Mouse (Mus musculus): Measurements from ENCODE around the gene Tln1.
"Not testable (repeated sequence)": the region's sequence is repeated elsewhere in the genome, so short reads cannot be mapped to it uniquely, and the experiment has no call there.

Tln1 gene

DNA sequence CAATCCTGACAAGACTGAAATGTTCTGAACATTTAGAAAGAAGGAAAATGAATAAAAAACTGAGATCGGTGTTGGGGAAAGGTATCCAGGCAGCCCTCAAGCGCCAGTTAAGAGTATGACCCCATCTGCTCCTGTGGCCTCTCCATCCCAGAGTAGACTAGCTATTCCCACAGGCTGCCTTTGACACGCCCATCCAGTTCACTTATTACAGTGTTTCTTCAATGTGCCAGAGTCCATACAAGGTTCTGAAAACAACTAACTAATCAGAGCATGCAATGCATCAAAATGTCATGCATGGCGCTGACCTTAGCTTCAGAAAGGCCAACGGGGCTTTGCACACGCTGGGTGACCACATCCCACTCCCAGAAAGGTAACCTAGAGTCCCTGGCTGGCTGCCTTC is 59.0 kb downstream of the Tln1 start:
- DNase-seq, result no peak

DNA sequence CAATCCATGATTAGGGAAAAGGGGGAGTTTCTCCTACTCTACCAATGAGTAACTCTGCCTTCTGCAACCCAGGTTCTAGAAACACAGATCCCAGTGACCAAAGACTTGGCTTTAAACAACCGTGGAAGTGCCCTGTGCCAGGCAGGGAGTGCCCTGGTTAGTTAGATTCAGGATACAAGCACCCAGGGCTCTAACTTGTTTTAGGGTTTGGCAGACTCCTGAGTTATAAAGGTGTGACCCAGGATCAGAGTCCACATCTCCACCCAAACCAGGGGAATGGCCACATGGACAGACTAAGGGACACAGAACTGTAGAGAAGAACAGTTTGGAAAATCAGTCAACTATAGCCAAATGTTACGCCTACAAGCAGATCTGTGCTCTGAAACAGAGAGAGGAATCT is 59.5 kb downstream of the Tln1 start:
- DNase-seq, result no peak

DNA sequence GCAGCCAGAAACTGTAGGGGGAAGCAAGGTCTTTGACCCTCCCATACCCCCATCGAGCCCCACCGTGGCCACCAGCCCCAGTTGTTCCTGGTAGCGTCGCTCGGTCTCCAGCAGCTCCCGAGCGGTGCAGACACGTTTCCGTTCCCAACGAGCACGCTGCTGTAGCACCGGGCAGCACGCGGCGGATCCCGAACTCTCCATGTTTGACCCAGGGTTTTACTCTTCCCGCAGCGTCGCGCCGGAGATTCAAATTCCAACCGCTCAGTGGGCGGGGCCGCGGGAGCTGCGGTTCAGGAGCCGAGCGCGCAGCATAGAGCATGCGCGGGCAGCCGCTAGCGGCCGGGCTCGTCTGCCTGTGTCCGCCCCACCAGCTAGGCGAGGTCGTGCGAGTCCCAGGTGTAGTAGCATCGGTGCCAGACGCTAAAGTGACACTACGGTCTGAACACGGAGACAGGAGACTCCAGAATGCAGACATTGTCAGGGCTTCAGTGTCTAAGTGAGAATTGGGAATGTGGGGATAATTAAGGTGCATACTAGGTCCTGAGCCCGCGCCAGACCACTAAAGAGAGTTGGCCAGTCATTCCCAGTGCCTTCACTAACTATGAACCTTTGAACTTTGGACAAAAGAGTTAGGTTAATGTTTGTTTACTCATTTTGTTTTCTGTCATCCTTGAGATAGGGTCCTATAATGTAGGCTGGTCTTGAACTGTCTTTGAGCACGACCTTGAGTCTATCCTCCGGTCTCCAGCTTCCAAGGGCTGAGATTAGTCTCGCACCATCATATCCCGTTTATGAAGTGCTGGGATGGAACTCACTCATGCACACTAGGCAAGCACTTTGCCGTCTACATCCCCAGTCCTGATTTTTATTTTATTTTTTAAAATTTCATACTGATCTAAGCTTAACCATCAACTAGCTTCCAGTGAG is 62.8 kb downstream of the Tln1 start, which contains the start of gene Arhgef39:
TSS of gene Arhgef39 (minus strand) at position 289 of the 927 bp plus-strand sequence.
- peak; percentile 98 for DNase-seq

DNA sequence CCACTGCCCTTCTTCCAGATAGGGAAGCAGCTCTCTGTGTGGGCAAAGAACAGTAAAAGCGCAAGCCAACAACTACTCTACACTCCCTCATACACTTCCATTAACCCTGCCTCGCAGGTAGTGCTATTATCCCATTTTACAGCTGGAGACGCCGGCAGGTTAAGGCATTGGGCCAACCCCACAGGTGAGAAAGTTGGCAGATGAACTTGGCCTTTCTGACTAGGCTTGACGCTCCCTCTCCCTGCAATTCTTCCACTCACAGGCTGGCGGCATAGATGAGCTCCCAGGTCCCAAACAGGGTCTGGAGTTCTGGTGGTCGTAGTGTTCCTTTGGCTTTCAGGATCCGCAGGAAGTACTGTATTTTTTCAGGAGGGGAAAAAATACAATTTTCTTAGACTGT is 63.5 kb downstream of the Tln1 start:
- DNase-seq, result no peak

DNA sequence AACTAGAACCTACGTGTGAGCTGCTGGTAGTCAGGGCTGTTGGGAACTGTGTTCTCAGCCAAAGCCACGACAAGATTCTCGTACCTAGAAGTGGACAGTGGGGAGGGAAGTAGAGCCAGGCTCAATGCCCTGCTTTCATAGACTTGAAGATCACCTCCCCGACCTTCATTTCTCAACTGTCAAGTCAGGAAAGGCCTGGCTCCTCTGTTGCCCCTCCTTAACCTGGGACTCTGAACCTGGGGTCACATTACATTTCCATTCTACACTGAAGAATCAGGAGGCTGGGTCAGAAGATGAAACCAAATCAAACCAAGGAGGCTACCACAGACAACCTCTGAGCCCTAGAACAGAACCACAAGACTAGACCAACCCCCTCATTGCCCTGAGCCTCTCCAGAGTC is 64.5 kb downstream of the Tln1 start:
- no peak for DNase-seq

DNA sequence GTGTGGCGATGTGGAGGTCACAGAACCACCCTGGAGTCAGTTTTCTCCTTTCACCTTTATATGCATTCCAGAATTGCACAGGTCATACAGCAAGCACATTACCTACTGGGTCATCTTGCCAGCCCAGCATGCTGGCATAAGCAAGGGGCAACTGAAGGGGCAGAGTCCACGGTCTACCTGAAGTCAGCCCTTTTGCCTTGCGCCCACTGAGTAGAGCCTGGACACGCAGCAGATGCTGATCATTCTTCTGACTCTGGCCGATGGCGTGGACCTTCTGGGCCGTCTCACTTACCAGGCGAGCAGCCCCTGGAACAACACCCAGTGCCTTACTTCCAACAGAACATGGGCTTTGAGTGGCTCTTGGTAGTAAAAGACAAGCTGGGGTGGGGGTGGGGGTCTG is 65.1 kb downstream of the Tln1 start:
- no peak for DNase-seq

DNA sequence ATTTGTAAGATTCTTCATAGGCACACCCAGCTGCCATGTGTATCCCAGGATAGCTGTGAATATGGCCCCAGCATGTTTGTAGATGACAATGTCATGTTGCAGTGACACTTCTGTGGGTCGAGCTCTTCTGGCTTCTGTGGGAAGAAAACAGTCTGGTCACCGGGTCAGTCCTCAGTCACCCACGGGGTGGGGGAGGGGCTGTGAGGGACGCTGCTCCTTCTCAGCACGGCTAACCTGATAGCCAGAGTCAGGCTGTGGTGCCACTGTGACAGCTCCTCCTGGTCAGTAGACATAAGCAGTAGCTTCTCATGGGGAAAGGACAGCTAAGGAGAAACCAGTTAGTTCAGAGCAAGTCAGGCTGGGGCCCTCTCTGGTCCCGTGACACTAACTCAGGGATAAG is 65.9 kb downstream of the Tln1 start:
- no peak for DNase-seq

DNA sequence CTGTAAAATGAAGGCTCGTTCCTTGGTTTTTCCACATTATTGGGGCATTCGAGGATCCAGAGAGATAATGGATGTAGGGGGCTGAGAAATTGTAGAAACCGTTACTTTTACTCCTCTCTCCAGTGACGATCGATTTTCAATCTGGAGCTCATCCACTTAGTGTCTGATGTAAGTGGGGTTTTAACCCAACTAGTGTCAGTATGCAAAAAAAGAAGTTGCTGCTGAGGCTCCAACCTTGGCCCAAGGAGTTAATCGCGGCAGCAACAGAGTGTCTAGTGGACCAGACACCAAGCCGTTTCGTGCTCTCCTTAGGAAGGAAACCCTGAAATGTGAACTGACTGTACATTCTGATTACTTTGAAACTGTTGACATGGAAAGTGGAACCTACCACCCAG is 68.6 kb downstream of the Tln1 start:
- no peak for DNase-seq

DNA sequence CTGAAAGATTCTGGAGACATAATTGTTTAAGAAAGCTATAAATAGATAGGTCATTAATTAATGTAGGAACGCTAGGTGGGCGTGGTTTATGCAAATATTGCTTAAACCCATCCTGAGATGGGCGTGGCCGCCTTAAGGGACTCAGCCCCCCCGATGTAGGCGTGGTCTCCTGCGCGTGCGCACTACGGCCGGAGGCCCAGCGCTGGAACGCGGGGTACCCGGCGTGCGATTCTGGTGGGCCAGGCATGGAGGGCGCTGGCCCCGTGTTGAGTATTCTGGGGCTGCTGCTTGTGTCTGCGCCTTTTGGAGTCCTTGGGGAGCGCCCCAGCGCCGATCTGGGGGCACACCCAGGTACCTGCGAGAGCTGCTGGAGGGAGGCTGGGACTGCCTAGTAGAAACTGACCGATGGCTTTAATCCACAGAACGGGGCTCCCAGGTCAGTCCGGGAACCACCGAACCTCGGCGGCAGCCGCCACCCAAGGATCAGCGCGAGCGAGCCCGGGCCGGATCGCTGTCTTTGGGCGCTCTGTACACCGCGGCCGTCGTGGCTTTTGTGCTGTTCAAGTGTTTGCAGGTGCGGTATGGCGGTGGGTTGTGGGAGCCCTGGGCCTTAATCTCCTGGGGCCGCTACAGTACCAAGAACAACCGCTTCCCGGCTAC is 69.2 kb downstream of the Tln1 start:
- DNase-seq, result peak; percentile 100

DNA sequence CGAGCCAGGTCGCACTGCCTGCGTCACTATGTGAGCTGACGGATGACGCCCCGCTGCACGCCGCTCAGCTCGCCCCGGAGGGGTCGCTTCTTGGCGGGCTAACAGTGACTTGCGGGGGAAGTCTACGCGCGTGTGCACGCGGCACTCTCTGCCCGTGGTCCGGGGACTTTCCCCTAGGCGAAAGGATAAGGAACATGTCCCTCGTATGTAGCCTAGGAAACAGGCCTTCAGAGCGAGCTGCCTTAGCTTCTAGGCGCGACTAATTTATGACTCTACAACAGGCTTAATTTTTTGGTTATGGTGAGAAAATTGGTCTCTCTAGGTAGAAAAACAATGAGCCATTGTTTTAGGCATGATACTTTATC is 69.7 kb downstream of the Tln1 start, which contains the start of gene Ccdc107:
TSS of gene Ccdc107 (plus strand) at position 80 of the 365 bp plus-strand sequence.
- DNase-seq, result peak; percentile 100

DNA sequence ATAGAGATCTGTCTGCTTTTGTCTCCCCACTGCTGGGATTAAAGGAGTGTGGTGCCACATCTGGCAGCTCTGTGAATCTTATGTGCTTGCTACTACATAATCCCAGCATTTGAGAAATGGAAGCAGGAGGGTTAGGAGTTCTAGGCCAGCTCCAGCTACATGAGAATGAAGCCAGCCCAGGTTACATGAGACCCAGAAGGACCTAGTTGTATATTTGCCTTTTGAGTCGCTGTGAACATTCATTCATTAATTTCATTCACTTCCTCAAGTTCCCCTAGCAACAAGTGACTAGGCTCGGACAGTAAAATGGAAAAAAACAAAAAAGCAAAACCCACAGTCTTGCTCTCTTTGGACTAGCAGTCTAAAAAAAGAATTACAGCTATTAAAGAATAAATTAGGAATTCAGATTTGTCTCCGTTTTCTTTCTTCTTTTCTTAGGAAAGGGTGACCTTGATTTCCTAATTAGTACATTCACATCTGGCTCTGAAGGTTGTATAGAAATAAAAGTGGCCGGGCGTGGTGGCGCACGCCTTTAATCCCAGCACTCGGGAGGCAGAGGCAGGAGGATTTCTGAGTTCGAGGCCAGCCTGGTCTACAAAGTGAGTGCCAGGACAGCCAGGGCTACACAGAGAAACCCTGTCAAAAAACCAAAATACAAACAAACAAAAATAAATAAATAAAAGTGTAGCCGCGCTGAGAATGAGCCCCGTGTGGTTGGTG is 70.2 kb downstream of the Tln1 start:
- peak; percentile 88 for DNase-seq

DNA sequence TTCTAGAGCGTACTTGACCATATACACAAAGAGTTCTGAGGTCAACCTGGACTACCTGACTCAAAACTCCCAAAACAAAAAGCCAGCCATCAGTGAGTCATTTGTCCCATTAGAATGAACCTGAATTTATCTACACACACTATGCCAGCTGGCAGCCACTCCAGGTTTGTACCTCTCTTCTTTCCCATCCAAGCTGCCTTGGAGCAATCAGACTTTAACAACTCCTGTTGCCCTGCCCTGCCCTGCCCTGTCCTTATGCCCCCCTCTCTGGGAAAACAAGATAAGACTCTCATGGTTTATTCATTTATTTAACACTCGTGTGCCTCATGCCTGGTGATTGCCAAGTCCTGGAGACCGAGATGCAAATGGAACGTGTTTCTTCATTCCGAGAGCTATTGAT is 71.7 kb downstream of the Tln1 start:
- DNase-seq, result peak; percentile 96

DNA sequence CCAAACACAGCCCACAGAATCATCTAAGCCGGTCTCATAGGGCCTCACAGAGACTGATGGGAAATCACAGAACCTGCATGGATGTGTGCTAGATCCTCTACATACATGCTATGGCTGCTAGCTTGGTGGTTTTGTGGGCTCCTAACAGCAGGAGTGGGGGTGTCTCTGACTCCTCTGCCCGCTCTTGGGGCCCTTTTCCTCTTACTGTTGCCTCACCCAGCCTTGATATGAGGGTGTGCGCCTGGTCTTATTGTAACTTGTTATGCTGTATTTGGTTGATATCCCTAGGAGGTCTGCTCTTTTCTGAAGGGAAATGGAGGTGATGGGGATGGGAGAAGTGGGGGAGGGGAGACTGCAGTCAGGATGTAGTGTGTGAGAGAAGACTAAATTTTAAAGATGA is 72.9 kb downstream of the Tln1 start:
- DNase-seq, result peak; percentile 88

DNA sequence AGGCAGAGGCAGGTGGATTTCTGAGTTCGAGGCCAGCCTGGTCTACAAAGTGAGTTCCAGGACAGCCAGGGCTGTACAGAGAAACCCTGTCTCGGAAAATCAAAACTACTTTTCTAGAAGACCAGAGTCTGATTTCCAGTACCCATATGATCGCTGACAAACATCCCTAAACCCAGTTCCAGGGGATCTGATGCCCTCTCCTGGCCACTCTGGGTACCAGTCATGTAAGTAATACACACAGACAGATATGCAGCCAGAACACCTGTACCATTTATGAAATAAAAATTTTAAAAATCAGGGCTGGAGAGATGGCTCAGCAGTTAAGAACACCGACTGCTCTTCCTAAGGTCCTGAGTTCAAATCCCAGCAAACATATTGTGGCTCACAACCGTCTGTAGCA is 76.8 kb downstream of the Tln1 start:
- not testable (repeated sequence) for DNase-seq

DNA sequence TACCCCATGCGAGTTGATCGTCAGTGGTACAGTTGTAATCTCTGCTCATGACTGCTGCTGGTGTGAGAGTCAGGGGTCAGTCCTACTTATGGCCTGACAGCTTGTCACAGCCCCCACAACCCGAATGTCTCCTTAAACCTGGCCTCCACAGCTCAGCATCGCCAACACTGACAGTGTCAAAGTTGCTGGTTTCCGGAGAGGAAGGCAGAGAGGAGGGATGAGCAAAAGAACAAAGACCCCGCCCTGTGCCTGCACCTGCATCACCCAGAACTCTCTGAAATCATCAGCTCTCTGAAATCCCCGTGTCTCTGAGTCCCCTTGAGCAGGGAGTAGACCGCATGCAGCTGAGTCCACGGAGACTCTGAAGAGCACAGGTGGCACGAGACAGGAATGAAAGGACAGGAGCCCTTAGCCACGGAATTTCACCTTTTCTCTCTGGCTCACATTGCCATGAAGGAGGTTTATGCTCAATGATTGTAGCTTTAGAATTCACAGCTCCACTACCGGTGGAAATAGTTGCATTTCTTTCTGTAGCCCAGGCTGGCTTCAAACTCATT is 78.9 kb downstream of the Tln1 start, which contains the start of gene Sit1:
TSS of gene Sit1 (minus strand) at position 200 of the 557 bp plus-strand sequence.
- DNase-seq, result no peak

DNA sequence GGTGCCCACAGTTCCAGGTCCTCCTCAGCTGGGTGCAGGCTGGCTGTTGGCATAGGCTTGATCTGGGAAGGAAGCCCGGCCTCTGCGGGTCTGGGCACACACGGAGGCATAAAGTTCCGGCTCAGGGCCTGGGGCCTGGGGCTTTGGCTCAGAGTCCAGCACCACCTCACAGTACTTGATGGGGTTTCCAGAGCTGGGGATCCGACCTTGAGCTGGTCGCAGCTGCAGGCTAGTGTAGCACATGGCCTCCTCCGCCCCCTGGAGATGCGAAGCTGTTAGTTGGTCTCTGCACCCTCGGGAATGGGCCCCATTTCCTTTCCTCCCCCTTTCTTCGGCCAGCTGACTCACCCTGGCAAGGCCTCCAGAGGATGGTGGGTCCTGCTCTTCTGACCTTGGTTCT is 79.9 kb downstream of the Tln1 start:
- DNase-seq, result peak; percentile 89

DNA sequence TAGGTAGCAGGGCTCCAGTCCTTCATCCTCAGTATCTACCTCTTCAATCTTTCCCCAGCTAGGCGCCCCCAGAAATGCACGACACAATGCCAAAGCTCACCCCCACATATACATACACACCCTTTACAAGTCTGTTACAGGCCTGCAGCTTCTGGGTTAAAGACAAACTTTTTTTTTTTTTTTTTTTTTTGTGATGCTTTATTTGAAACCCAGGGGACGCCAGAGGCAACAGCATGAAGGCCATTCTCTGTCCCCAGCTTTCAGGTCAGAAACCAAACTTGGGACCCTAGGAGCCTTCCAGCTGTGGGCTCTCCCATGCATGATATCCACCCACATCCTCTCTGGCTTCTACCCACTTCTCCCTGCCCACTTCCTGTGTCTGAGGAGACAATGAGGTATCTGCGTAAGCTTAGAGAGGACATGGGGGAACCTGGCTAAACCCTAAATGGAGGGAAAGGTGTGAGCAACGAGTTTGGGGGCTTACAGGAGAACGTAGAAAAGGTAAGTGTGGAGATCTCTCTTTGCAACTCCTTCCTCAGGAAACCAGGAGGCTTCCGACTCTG is 80.5 kb downstream of the Tln1 start:
- peak; percentile 87 for DNase-seq
